Mouse (Mus musculus): ENCODE measurements around the gene Rilp. TPM values are rescaled to one million over a fixed set of nuclear protein-coding genes. Genes with fewer than 3 reads are reported as not detected.
A peak's percentile ranks its signal among the peaks of the same experiment; 100 is the strongest.

The Rilp gene
- polyA plus RNA-seq, 2 experiments = 1.6 to 2.0 TPM

DNA sequence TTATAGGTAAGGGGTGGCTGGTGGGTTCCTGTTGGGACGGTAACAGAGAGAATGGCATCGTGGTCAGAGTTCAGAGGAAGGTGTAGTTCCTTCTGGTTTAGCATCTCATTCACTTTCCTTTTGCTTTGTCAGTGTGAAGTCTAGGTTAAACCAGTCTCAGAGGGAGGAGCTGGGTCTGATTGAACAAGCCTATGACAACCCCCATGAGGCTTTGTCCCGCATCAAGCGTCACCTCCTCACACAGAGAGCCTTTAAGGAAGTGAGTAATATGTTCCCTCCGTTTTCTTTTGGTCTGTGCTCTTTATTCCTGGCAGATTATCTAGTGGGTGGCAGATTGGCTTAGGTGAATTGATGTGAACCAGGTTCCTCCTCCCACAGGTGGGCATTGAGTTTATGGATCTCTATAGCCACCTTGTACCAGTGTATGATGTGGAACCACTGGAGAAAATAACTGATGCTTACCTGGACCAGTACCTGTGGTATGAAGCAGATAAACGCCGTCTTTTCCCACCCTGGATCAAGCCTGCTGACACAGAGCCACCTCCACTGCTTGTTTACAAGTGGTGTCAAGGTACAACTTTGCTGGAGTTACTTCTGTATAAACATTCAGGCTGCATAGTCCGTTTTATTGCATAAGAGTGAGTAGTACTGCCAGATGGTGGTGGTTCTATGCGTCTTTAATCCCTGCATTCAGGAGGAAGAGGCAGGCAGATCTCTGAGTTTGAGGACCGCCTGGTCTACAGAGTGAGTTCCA is 15.4 kb upstream of the Rilp start:
- H3K9ac ChIP-seq (replicated peaks) = no peak overlapping the region
- H3K9me3 ChIP-seq (ENCODE audit: control insufficient read depth, low read length) = no peaks in the 10 kb centered on the region
- H3K27ac ChIP-seq = no peak overlapping the region
- H3K4me3 ChIP-seq (ENCODE audit: insufficient read depth in 1 of 2, low read depth in 2 of 2, low read length in 2 of 2) = no peak overlapping the region
- no peak for ATAC-seq (ENCODE audit: insufficient read depth)
- peaks cover 100% of the 10 kb centered on the region for H3K36me3 ChIP-seq (replicated peaks; ENCODE audit: control insufficient read depth, insufficient read depth, low read depth)
- no peaks in the 10 kb centered on the region for H3K27me3 ChIP-seq (ENCODE audit: control insufficient read depth, insufficient read depth, low read length)
- no peaks in the 10 kb centered on the region for H3K4me1 ChIP-seq (replicated peaks; ENCODE audit: control insufficient read depth in 2 of 2, insufficient read depth in 2 of 2, low read length in 1 of 2)
- no peak for TF ChIP-seq EP300 (IDR thresholded peaks at IDR 0.05; ENCODE audit: low read depth)
- no peak for TF ChIP-seq CTCF (IDR thresholded peaks at IDR 0.05; ENCODE audit: low read depth)
- 84% methylated on average over 10 of the region's 10 CpGs for WGBS (ENCODE audit: insufficient replicate concordance)
- no peak for DNase-seq (ENCODE audit: low read depth in 3 of 3, low spot score in 3 of 3)
- no peak overlapping the region for H3K4me2 ChIP-seq (ENCODE audit: low read depth)

DNA sequence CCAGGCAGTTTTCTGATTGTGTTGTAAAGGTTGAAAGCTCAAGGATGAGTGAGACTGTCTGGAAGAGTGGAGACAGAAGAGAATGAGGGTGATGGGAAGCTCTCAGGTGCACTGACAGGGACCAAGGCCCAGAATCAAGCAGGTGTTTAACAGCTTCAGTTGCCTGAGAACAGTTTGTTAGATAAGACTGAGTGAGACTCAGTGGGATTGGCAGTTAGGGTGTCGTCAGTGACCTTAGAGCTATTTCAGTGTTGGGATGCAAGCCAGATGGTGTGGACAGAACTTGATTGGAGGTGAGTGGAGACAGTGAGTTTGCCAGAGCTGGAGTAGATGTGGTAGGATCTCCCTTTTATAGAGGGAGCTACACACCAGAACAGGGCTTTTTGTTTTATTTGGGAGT is 11.8 kb upstream of the Rilp start:
- ATAC-seq (ENCODE audit: insufficient read depth) = no peak
- Histone ChIP-seq H3K4me3 (ENCODE audit: insufficient read depth in 1 of 2, low read depth in 2 of 2, low read length in 2 of 2) (no peak overlapping the region), H3K9ac (replicated peaks) (no peak overlapping the region), H3K4me2 (ENCODE audit: low read depth) (no peak overlapping the region), H3K4me1 (replicated peaks; ENCODE audit: control insufficient read depth in 2 of 2, insufficient read depth in 2 of 2, low read length in 1 of 2) (no peaks in the 10 kb centered on the region), H3K27me3 (ENCODE audit: control insufficient read depth, insufficient read depth, low read length) (no peaks in the 10 kb centered on the region), H3K9me3 (ENCODE audit: control insufficient read depth, low read length) (no peaks in the 10 kb centered on the region), H3K36me3 (replicated peaks; ENCODE audit: control insufficient read depth, insufficient read depth, low read depth) (peaks cover 100% of the 10 kb centered on the region), H3K27ac (no peak overlapping the region)
- DNase-seq (ENCODE audit: low read depth in 3 of 3, low spot score in 3 of 3) = no peak
- no peak for TF ChIP-seq EP300 (IDR thresholded peaks at IDR 0.05; ENCODE audit: low read depth)
- no peak for TF ChIP-seq CTCF (IDR thresholded peaks at IDR 0.05; ENCODE audit: low read depth)
- 50% methylated on average over 1 of the region's 1 CpGs for WGBS (ENCODE audit: insufficient replicate concordance)

DNA sequence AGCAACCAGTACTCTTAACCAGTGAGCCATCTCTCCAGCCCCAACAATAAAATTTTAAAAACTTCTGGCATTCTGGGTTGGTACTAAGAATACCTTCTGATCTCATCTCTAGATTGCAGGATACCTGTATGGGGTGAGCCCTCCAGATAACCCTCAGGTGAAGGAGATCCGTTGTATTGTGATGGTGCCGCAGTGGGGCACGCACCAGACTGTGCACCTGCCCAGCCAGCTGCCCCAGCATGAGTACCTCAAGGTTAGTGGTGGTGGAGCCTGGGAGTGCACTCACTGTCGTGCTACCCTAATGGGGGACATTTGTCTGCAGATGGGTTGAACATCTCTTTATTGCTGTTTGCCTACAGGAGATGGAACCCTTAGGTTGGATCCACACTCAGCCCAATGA is 1.7 kb upstream of the Rilp start:
- ATAC-seq (ENCODE audit: insufficient read depth) = no peak
- no peak for DNase-seq (ENCODE audit: low read depth in 3 of 3, low spot score in 3 of 3)
- no peaks in the 10 kb centered on the region for H3K9me3 ChIP-seq (ENCODE audit: control insufficient read depth, low read length)
- no peak overlapping the region for H3K27ac ChIP-seq
- H3K36me3 ChIP-seq (replicated peaks; ENCODE audit: control insufficient read depth, insufficient read depth, low read depth) = peaks cover 60% of the 10 kb centered on the region
- no peak overlapping the region for H3K4me3 ChIP-seq (ENCODE audit: insufficient read depth in 1 of 2, low read depth in 2 of 2, low read length in 2 of 2)
- TF ChIP-seq CTCF (IDR thresholded peaks at IDR 0.05; ENCODE audit: low read depth) (no peak), EP300 (IDR thresholded peaks at IDR 0.05; ENCODE audit: low read depth) (no peak)
- H3K27me3 ChIP-seq (ENCODE audit: control insufficient read depth, insufficient read depth, low read length) = no peaks in the 10 kb centered on the region
- H3K4me1 ChIP-seq (replicated peaks; ENCODE audit: control insufficient read depth in 2 of 2, insufficient read depth in 2 of 2, low read length in 1 of 2) = peaks cover 6 to 7% of the 10 kb centered on the region in 2 experiments; a peak in 1 of 4 replicates
- WGBS (ENCODE audit: insufficient replicate concordance) = 89% methylated on average over 4 of the region's 4 CpGs
- no peak overlapping the region for H3K9ac ChIP-seq (replicated peaks)
- no peak overlapping the region for H3K4me2 ChIP-seq (ENCODE audit: low read depth)

DNA sequence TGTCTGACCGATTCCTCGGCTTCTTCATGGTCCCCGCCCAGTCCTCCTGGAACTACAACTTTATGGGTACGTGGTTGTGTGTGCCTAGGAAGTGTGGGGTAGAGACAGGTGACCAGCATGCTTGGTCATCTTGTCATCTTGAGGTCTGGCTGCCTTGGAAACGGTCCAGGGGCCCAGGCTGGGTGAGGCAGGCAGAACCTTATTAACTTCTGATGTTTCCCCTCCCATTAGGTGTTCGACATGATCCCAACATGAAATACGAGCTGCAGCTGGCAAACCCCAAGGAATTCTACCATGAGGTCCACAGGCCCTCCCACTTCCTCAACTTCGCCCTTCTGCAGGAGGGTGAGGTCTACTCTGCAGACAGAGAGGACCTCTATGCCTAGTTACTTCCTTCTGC is 990 bp upstream of the Rilp start:
- H3K9ac ChIP-seq (replicated peaks) = no peak overlapping the region
- no peak overlapping the region for H3K4me2 ChIP-seq (ENCODE audit: low read depth)
- no peak overlapping the region for H3K27ac ChIP-seq
- H3K9me3 ChIP-seq (ENCODE audit: control insufficient read depth, low read length) = no peaks in the 10 kb centered on the region
- H3K36me3 ChIP-seq (replicated peaks; ENCODE audit: control insufficient read depth, insufficient read depth, low read depth) = peaks cover 53% of the 10 kb centered on the region
- H3K27me3 ChIP-seq (ENCODE audit: control insufficient read depth, insufficient read depth, low read length) = no peaks in the 10 kb centered on the region
- WGBS (ENCODE audit: insufficient replicate concordance) = 67% methylated on average over 8 of the region's 8 CpGs
- peaks cover 6 to 7% of the 10 kb centered on the region in 2 experiments; a peak in 1 of 4 replicates for H3K4me1 ChIP-seq (replicated peaks; ENCODE audit: control insufficient read depth in 2 of 2, insufficient read depth in 2 of 2, low read length in 1 of 2)
- H3K4me3 ChIP-seq (ENCODE audit: insufficient read depth in 1 of 2, low read depth in 2 of 2, low read length in 2 of 2) = no peak overlapping the region
- no peak for ATAC-seq (ENCODE audit: insufficient read depth)
- TF ChIP-seq CTCF (IDR thresholded peaks at IDR 0.05; ENCODE audit: low read depth) (no peak), EP300 (IDR thresholded peaks at IDR 0.05; ENCODE audit: low read depth) (no peak)
- no peak for DNase-seq (ENCODE audit: low read depth in 3 of 3, low spot score in 3 of 3)

DNA sequence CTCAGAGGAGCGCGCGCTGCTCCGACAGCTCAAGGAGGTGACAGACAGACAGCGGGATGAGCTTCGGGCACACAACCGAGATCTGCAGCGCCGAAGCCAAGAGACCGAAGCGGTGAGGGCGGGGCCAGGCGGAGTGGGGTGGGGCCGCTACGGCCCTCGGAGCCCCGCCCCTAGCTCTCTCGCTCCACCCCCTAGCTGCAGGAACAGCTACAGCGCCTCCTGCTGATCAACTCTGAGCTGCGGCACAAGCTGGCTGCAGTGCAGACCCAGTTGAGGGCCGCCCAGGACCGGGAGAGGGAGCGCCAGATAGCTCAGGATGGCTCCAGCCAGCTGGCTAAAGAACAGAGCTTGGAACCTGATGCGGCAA is 716 bp downstream of the Rilp start:
- ATAC-seq (ENCODE audit: insufficient read depth) (peak; percentile 85), DNase-seq (ENCODE audit: low read depth in 3 of 3, low spot score in 3 of 3) (peak; percentile 74 to 81 (median 75))
- Histone ChIP-seq H3K4me3 (ENCODE audit: insufficient read depth in 1 of 2, low read depth in 2 of 2, low read length in 2 of 2) (peak overlapping the region; percentile 48 to 68), H3K36me3 (replicated peaks; ENCODE audit: control insufficient read depth, insufficient read depth, low read depth) (peaks cover 38% of the 10 kb centered on the region), H3K9ac (replicated peaks) (peak overlapping the region; percentile 63), H3K27me3 (ENCODE audit: control insufficient read depth, insufficient read depth, low read length) (no peaks in the 10 kb centered on the region), H3K4me2 (ENCODE audit: low read depth) (peak overlapping the region; percentile 99), H3K4me1 (replicated peaks; ENCODE audit: control insufficient read depth in 2 of 2, insufficient read depth in 2 of 2, low read length in 1 of 2) (peaks cover 6 to 7% of the 10 kb centered on the region in 2 experiments; a peak in 1 of 4 replicates), H3K27ac (peak overlapping the region; percentile 18; the same call in 1 of the 2 replicates), H3K9me3 (ENCODE audit: control insufficient read depth, low read length) (no peaks in the 10 kb centered on the region)
- TF ChIP-seq EP300 (IDR thresholded peaks at IDR 0.05; ENCODE audit: low read depth) = no peak
- peak; percentile 95 for TF ChIP-seq CTCF (IDR thresholded peaks at IDR 0.05; ENCODE audit: low read depth)
- WGBS (ENCODE audit: insufficient replicate concordance) = 4% methylated on average over 24 of the region's 24 CpGs

Data from liver, embryonic 14.5 days (tissue).